Mouse (Mus musculus): ENCODE data around the gene Adra1b. TPM values are rescaled to one million over a fixed set of nuclear protein-coding genes. Genes with fewer than 3 reads are reported as not detected.

The Adra1b gene
- total and polyA plus RNA-seq, 3 experiments = not detected

DNA sequence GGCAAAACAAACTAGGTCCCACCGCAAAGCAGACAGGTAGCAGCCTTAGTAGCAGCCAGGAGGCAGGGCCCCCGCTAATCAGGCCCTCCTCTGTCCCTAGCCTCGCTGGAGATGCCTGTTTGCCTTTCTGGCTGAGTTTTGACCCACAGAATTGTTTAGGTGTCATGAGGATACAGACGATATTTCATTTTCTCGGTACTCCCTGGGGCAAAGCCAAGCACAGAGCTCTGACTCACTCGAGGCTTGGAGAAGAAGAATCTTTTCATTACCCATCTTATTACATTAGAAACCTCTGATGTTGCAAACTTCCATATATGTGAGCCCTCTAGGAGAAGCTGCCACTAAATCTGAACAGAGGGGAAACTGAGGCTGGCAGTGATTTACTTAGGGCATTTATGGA, 60.5 kb downstream of the Adra1b start:
- Histone ChIP-seq H3K9me3 (replicated peaks; ENCODE audit: insufficient read depth, low read length) (no peaks in the 10 kb centered on the region), H3K27ac (ENCODE audit: control insufficient read depth, low read depth, low read length) (no peak overlapping the region), H3K79me2 (ENCODE audit: control insufficient read depth, insufficient read depth, low read length, poor library complexity) (no peaks in the 10 kb centered on the region), H3K4me3 (ENCODE audit: control insufficient read depth in 1 of 2, insufficient read depth in 1 of 2, low read depth in 2 of 2, low read length in 2 of 2) (no peak overlapping the region), H3K4me1 (ENCODE audit: control insufficient read depth in 1 of 2, insufficient read depth in 2 of 2, low read length in 2 of 2) (no peaks in the 10 kb centered on the region), H3K36me3 (ENCODE audit: control insufficient read depth in 1 of 2, insufficient read depth in 2 of 2, low read length in 2 of 2) (no peaks in the 10 kb centered on the region), H3K9ac (ENCODE audit: control insufficient read depth, low read depth, low read length, poor library complexity, severe bottlenecking) (no peak overlapping the region), H3K27me3 (ENCODE audit: control insufficient read depth in 1 of 2, insufficient read depth in 2 of 2, low read length in 2 of 2) (no peaks in the 10 kb centered on the region; a peak in 1 of 4 replicates)
- DNase-seq (ENCODE audit: low read depth, low spot score) = no peak
- TF ChIP-seq UBTF (IDR thresholded peaks at IDR 0.05; ENCODE audit: borderline replicate concordance, insufficient read depth, low read depth, low read length) = no peak
- TF ChIP-seq HCFC1 (IDR thresholded peaks at IDR 0.05; ENCODE audit: low read depth, low read length) = no peak
- no peak for TF ChIP-seq CHD1 (IDR thresholded peaks at IDR 0.05; ENCODE audit: low read depth, low read length)
- no peak for TF ChIP-seq RCOR1 (IDR thresholded peaks at IDR 0.05; ENCODE audit: low read depth, low read length)
- no peak for TF ChIP-seq ZC3H11A (IDR thresholded peaks at IDR 0.05; ENCODE audit: low read depth, low read length)
- no peak for TF ChIP-seq GATA1 (IDR thresholded peaks at IDR 0.05; ENCODE audit: low read depth, low read length)
- TF ChIP-seq CHD2 (IDR thresholded peaks at IDR 0.05; ENCODE audit: low read length) = no peak
- TF ChIP-seq MEF2A (IDR thresholded peaks at IDR 0.05; ENCODE audit: extremely low read depth, insufficient replicate concordance, low read depth, low read length, poor library complexity, severe bottlenecking) = no peak
- TF ChIP-seq CTCF (IDR thresholded peaks at IDR 0.05 in 2 of 3, conservative IDR thresholded peaks at IDR 0.05 in 1 of 3; ENCODE audit: control insufficient read depth in 1 of 3, insufficient read depth in 1 of 3, low read depth in 2 of 3, low read length in 3 of 3, poor library complexity in 1 of 3, severe bottlenecking in 1 of 3) = no peak
- TF ChIP-seq SIN3A (IDR thresholded peaks at IDR 0.05; ENCODE audit: low read length) = no peak
- no peak for TF ChIP-seq MAX (IDR thresholded peaks at IDR 0.05; ENCODE audit: low read length)
- TF ChIP-seq ELF1 (IDR thresholded peaks at IDR 0.05; ENCODE audit: low read depth, low read length) = no peak
- no peak for TF ChIP-seq POLR2AphosphoS2 (IDR thresholded peaks at IDR 0.05; ENCODE audit: low read length)
- no peak for TF ChIP-seq ZNF384 (IDR thresholded peaks at IDR 0.05; ENCODE audit: low read depth, low read length)
- no peak for TF ChIP-seq MAFK (IDR thresholded peaks at IDR 0.05; ENCODE audit: borderline replicate concordance, low read depth, low read length)
- TF ChIP-seq MAZ (IDR thresholded peaks at IDR 0.05; ENCODE audit: low read depth, low read length) = no peak
- TF ChIP-seq MYB (IDR thresholded peaks at IDR 0.05; ENCODE audit: low read depth, low read length) = no peak

DNA sequence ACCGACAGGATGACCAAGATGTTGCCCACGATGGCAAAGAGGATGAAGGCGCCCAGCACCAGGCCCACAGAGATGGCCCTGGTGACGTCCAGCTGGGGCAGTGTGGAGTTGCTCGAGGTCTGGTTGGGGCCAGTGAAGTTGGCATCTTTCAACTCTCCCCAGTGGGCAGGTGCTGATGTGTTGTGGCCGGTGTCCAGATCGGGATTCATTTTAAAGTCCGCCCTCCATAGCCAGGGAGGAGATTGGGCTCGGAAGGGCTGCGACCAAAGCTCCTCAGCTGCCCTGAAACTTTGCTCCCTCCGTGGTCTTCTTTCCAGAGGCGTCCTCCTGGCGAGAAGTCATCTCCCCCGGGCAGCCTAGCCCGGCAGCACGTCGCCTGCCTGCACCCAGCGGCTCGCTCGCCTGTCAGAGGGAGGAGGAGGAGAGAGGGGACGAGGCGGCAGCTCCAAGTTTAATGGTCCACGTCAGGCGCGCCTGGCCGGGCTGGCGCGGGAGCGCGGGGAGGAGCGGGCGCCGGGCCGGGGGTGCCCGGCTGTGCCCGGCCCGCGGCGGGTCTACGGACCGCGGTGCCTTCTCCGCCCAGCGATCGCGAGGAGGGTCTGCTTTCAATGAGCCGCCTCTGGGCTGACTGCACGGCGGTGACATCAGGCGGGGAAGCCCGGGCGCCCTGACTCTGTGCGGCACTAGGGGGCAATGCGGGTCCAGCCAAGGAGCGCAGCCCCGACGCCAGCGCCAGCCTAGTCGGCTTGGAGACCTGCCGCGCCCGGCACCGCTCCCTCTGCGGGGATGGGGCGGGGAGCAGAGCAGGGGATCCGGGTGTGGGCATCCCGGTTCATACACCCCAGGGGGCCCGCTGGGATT, 64.9 kb downstream of the Adra1b start:
- Histone ChIP-seq H3K27me3 (ENCODE audit: control insufficient read depth in 1 of 2, insufficient read depth in 2 of 2, low read length in 2 of 2) (no peaks in the 10 kb centered on the region; a peak in 1 of 4 replicates), H3K4me1 (ENCODE audit: control insufficient read depth in 1 of 2, insufficient read depth in 2 of 2, low read length in 2 of 2) (no peaks in the 10 kb centered on the region), H3K79me2 (ENCODE audit: control insufficient read depth, insufficient read depth, low read length, poor library complexity) (no peaks in the 10 kb centered on the region), H3K36me3 (ENCODE audit: control insufficient read depth in 1 of 2, insufficient read depth in 2 of 2, low read length in 2 of 2) (no peaks in the 10 kb centered on the region), H3K27ac (ENCODE audit: control insufficient read depth, low read depth, low read length) (no peak overlapping the region), H3K9me3 (replicated peaks; ENCODE audit: insufficient read depth, low read length) (no peaks in the 10 kb centered on the region), H3K4me3 (ENCODE audit: control insufficient read depth in 1 of 2, insufficient read depth in 1 of 2, low read depth in 2 of 2, low read length in 2 of 2) (no peak overlapping the region), H3K9ac (ENCODE audit: control insufficient read depth, low read depth, low read length, poor library complexity, severe bottlenecking) (no peak overlapping the region)
- no peak for TF ChIP-seq GABPA (IDR thresholded peaks at IDR 0.05; ENCODE audit: low read depth, low read length)
- TF ChIP-seq RCOR1 (IDR thresholded peaks at IDR 0.05; ENCODE audit: low read depth, low read length) = no peak
- no peak for TF ChIP-seq ELF1 (IDR thresholded peaks at IDR 0.05; ENCODE audit: low read depth, low read length)
- no peak for TF ChIP-seq CTCF (IDR thresholded peaks at IDR 0.05 in 2 of 3, conservative IDR thresholded peaks at IDR 0.05 in 1 of 3; ENCODE audit: control insufficient read depth in 1 of 3, insufficient read depth in 1 of 3, low read depth in 2 of 3, low read length in 3 of 3, poor library complexity in 1 of 3, severe bottlenecking in 1 of 3)
- no peak for TF ChIP-seq E2F4 (IDR thresholded peaks at IDR 0.05; ENCODE audit: borderline replicate concordance, low read depth, low read length)
- no peak for TF ChIP-seq USF1 (IDR thresholded peaks at IDR 0.05; ENCODE audit: low read depth, low read length)
- TF ChIP-seq ZMIZ1 (IDR thresholded peaks at IDR 0.05; ENCODE audit: low read depth, low read length) = no peak
- no peak for TF ChIP-seq NELFE (IDR thresholded peaks at IDR 0.05; ENCODE audit: low read depth, low read length)
- TF ChIP-seq CHD1 (IDR thresholded peaks at IDR 0.05; ENCODE audit: low read depth, low read length) = no peak
- no peak for TF ChIP-seq TCF12 (IDR thresholded peaks at IDR 0.05; ENCODE audit: low read depth, low read length)
- TF ChIP-seq NRF1 (IDR thresholded peaks at IDR 0.05; ENCODE audit: insufficient read depth, low read depth, low read length, poor library complexity, severe bottlenecking) = no peak
- TF ChIP-seq MYB (IDR thresholded peaks at IDR 0.05; ENCODE audit: low read depth, low read length) = no peak
- no peak for TF ChIP-seq BHLHE40 (IDR thresholded peaks at IDR 0.05; ENCODE audit: borderline replicate concordance, low read depth, low read length)
- no peak for TF ChIP-seq TBP (IDR thresholded peaks at IDR 0.05; ENCODE audit: low read depth, low read length)
- no peak for TF ChIP-seq EP300 (IDR thresholded peaks at IDR 0.05; ENCODE audit: low read depth in 1 of 2, low read length in 2 of 2)
- DNase-seq (ENCODE audit: low read depth, low spot score) = no peak

Data from MEL (cell line).